Comparison of ENCODE assay signal across 16 mouse cellular contexts in genomic region chr1:63123823-63124450, GRCm38 (mm10). TPM values are rescaled to one million over a fixed set of nuclear protein-coding genes. Genes with fewer than 3 reads are reported as not detected.
DNase-seq lines count a peak whose midpoint lies in the region; ATAC-seq and TF ChIP-seq lines count a peak whose summit lies in the region.
"Had no signal": no experiment of that assay in that cellular context is flagged by ENCODE, and none has a peak within 500 bp of the region (broad histone marks: within the 10 kb centered on the region; RNA-seq: fewer than 3 reads in every experiment).

No protein-coding gene starts in this region.

- no peaks in the 10 kb centered on the region; the same call in 1 of the 2 replicates for H3K4me1 ChIP-seq in intestine, postnatal 0 days (replicated peaks; ENCODE audit: control insufficient read depth, insufficient read depth, low read length)
- peaks cover 16% of the 10 kb centered on the region for H3K4me1 ChIP-seq in kidney, embryonic 15.5 days
- H3K4me1 ChIP-seq in liver, embryonic 12.5 days = peaks cover 17% of the 10 kb centered on the region
- H3K4me1 ChIP-seq in stomach, embryonic 16.5 days (ENCODE audit: control insufficient read depth, insufficient read depth, low read length) = 0 out of 2 replicates have a peak, but pooled peaks cover under 1% of the 10 kb centered on the region
- H3K4me1 ChIP-seq in embryonic facial prominence, embryonic 10.5 days = no peaks in the 10 kb centered on the region
- H3K4me1 ChIP-seq: embryonic facial prominence, embryonic 15.5 days; forebrain, embryonic 15.5 days; hindbrain, embryonic 12.5 days; limb, embryonic 10.5 days; lung, embryonic 15.5 days had no signal

- H3K9me3 ChIP-seq in intestine, postnatal 0 days (ENCODE audit: control insufficient read depth) = no peaks in the 10 kb centered on the region
- no peaks in the 10 kb centered on the region for H3K9me3 ChIP-seq in kidney, embryonic 15.5 days (replicated peaks)
- no peaks in the 10 kb centered on the region for H3K9me3 ChIP-seq in liver, embryonic 12.5 days (replicated peaks)
- H3K9me3 ChIP-seq in stomach, embryonic 16.5 days (replicated peaks; ENCODE audit: control insufficient read depth, low read length) = no peaks in the 10 kb centered on the region
- peaks cover 3% of the 10 kb centered on the region; the same call in 1 of the 2 replicates for H3K9me3 ChIP-seq in embryonic facial prominence, embryonic 10.5 days
- H3K9me3 ChIP-seq: embryonic facial prominence, embryonic 15.5 days; forebrain, embryonic 15.5 days; hindbrain, embryonic 12.5 days; limb, embryonic 10.5 days; lung, embryonic 15.5 days had no signal

- ATAC-seq in intestine, postnatal 0 days = peak; percentile 60
- ATAC-seq in kidney, embryonic 15.5 days (replicated peaks; ENCODE audit: low FRiP score) = peak; percentile 79
- ATAC-seq in liver, embryonic 12.5 days = peak; percentile 53
- ATAC-seq in stomach, embryonic 16.5 days (ENCODE audit: insufficient read depth, low FRiP score) = peak; percentile 77; the same call in 1 of the 2 replicates
- ATAC-seq in inflammation-experienced regulatory T-cells, adult 6 months = no peak
- ATAC-seq: forebrain, embryonic 15.5 days had no signal

- TF ChIP-seq CTCF in intestine, postnatal 0 days (IDR thresholded peaks at IDR 0.05; ENCODE audit: low read depth) = no peak

- H3K4me2 ChIP-seq in intestine, postnatal 0 days (replicated peaks; ENCODE audit: low read depth) = 0 out of 2 replicates have a peak overlapping the region, but pooled peaks have one; percentile 21
- no peak overlapping the region for H3K4me2 ChIP-seq in kidney, embryonic 15.5 days
- H3K4me2 ChIP-seq in liver, embryonic 12.5 days = no peak overlapping the region
- H3K4me2 ChIP-seq in stomach, embryonic 16.5 days (ENCODE audit: low read depth, low read length) = no peak overlapping the region
- H3K4me2 ChIP-seq: embryonic facial prominence, embryonic 15.5 days; forebrain, embryonic 15.5 days; hindbrain, embryonic 12.5 days; lung, embryonic 15.5 days; neural tube, embryonic 13.5 days had no signal

- H3K9ac ChIP-seq in intestine, postnatal 0 days (ENCODE audit: low read depth, low read length) = no peak overlapping the region
- H3K9ac ChIP-seq in kidney, embryonic 15.5 days = no peak overlapping the region
- H3K9ac ChIP-seq in liver, embryonic 12.5 days = no peak overlapping the region
- no peak overlapping the region for H3K9ac ChIP-seq in stomach, embryonic 16.5 days (ENCODE audit: low read length)
- H3K9ac ChIP-seq: embryonic facial prominence, embryonic 15.5 days; forebrain, embryonic 15.5 days; hindbrain, embryonic 12.5 days; lung, embryonic 15.5 days; neural tube, embryonic 13.5 days had no signal

- H3K4me3 ChIP-seq in intestine, postnatal 0 days (ENCODE audit: low read depth, low read length) = no peak overlapping the region
- H3K4me3 ChIP-seq in kidney, embryonic 15.5 days (replicated peaks) = no peak overlapping the region
- H3K4me3 ChIP-seq in liver, embryonic 12.5 days = no peak overlapping the region
- H3K4me3 ChIP-seq in stomach, embryonic 16.5 days (replicated peaks; ENCODE audit: low read length) = no peak overlapping the region
- H3K4me3 ChIP-seq in embryonic facial prominence, embryonic 10.5 days = no peak overlapping the region
- H3K4me3 ChIP-seq: embryonic facial prominence, embryonic 15.5 days; forebrain, embryonic 15.5 days; heart, adult 2 months; hindbrain, embryonic 12.5 days; limb, embryonic 10.5 days; lung, embryonic 15.5 days; neural tube, embryonic 13.5 days had no signal

- no peak overlapping the region for H3K27ac ChIP-seq in intestine, postnatal 0 days (ENCODE audit: low read depth, low read length)
- H3K27ac ChIP-seq in kidney, embryonic 15.5 days = peak overlapping the region; percentile 74
- H3K27ac ChIP-seq in liver, embryonic 12.5 days = peak overlapping the region; percentile 58
- peak overlapping the region; percentile 17; the same call in 1 of the 2 replicates for H3K27ac ChIP-seq in stomach, embryonic 16.5 days (ENCODE audit: low read length)
- H3K27ac ChIP-seq in embryonic facial prominence, embryonic 10.5 days (replicated peaks) = no peak overlapping the region
- H3K27ac ChIP-seq: embryonic facial prominence, embryonic 15.5 days; forebrain, embryonic 15.5 days; heart, adult 2 months; hindbrain, embryonic 12.5 days; limb, embryonic 10.5 days; lung, embryonic 15.5 days; neural tube, embryonic 13.5 days had no signal

- H3K27me3 ChIP-seq in intestine, postnatal 0 days (replicated peaks; ENCODE audit: control insufficient read depth, insufficient read depth, low read length) = no peaks in the 10 kb centered on the region
- no peaks in the 10 kb centered on the region for H3K27me3 ChIP-seq in kidney, embryonic 15.5 days
- H3K27me3 ChIP-seq in liver, embryonic 12.5 days (replicated peaks) = no peaks in the 10 kb centered on the region
- H3K27me3 ChIP-seq in stomach, embryonic 16.5 days (ENCODE audit: control insufficient read depth, insufficient read depth, low read length) = no peaks in the 10 kb centered on the region
- H3K27me3 ChIP-seq in embryonic facial prominence, embryonic 10.5 days (replicated peaks; ENCODE audit: low read depth, poor library complexity, severe bottlenecking) = no peaks in the 10 kb centered on the region
- H3K27me3 ChIP-seq: embryonic facial prominence, embryonic 15.5 days; forebrain, embryonic 15.5 days; hindbrain, embryonic 12.5 days; lung, embryonic 15.5 days; neural tube, embryonic 13.5 days had no signal

- peaks cover 35% of the 10 kb centered on the region for H3K36me3 ChIP-seq in intestine, postnatal 0 days (ENCODE audit: control insufficient read depth, insufficient read depth)
- peaks cover 60% of the 10 kb centered on the region for H3K36me3 ChIP-seq in kidney, embryonic 15.5 days
- H3K36me3 ChIP-seq in liver, embryonic 12.5 days = peaks cover 75% of the 10 kb centered on the region
- peaks cover 27% of the 10 kb centered on the region for H3K36me3 ChIP-seq in stomach, embryonic 16.5 days (ENCODE audit: control insufficient read depth, insufficient read depth, low read length)
- H3K36me3 ChIP-seq in embryonic facial prominence, embryonic 10.5 days (replicated peaks) = peaks cover 71% of the 10 kb centered on the region

- no peak for DNase-seq in embryonic facial prominence, embryonic 10.5 days (ENCODE audit: low spot score)
- no peak for DNase-seq in cerebellum, adult 9-10 months
- DNase-seq: adrenal gland, adult 8-10 months; cerebellum, adult 11-12 months; heart, adult 2 months had no signal

- 39% methylated on average over 6 of the region's 6 CpGs for WGBS in intestine, postnatal 0 days
- 61% methylated on average over 6 of the region's 6 CpGs for WGBS in kidney, embryonic 15.5 days
- 70% methylated on average over 6 of the region's 6 CpGs for WGBS in liver, embryonic 12.5 days (ENCODE audit: insufficient replicate concordance)
- 56% methylated on average over 6 of the region's 6 CpGs for WGBS in stomach, embryonic 16.5 days
- 80% methylated on average over 6 of the region's 6 CpGs for WGBS in embryonic facial prominence, embryonic 10.5 days

RNA-seq across cellular contexts. Expression of gene Ino80d, which starts 9.5 kb away (rescaled TPM):
- 5.7 and 6.7 TPM in 2 replicates for polyA plus RNA-seq in intestine, postnatal 0 days (2015; fragmentation: Nextera tagmentation; extraction: Ambion mirVana)
- polyA plus RNA-seq in kidney, embryonic 15.5 days (2015; fragmentation: Nextera tagmentation; extraction: Ambion mirVana) = 12.1 and 12.9 TPM in 2 replicates
- polyA plus RNA-seq in liver, embryonic 12.5 days (2016; fragmentation: Nextera tagmentation; extraction: Ambion mirVana) = 7.1 and 7.2 TPM in 2 replicates
- 8.0 and 10.5 TPM in 2 replicates for polyA plus RNA-seq in stomach, embryonic 16.5 days (2015; fragmentation: Nextera tagmentation; extraction: Ambion mirVana)
- polyA plus RNA-seq in embryonic facial prominence, embryonic 10.5 days (2016; fragmentation: Nextera tagmentation; extraction: Ambion mirVana) = 9.7 and 10.4 TPM in 2 replicates
- 10 to 100 TPM; 17.3 to 27.5 (median 19.9) TPM for polyA plus RNA-seq in inflammation-experienced regulatory T-cells, adult 6 months (2017; shearing (Covaris generic))

RNA-seq across cellular contexts. Expression of gene Eef1b2, which starts 52.7 kb away (rescaled TPM):
- polyA plus RNA-seq in intestine, postnatal 0 days (2015; fragmentation: Nextera tagmentation; extraction: Ambion mirVana) = 316 and 324 TPM in 2 replicates
- 542 and 580 TPM in 2 replicates for polyA plus RNA-seq in kidney, embryonic 15.5 days (2015; fragmentation: Nextera tagmentation; extraction: Ambion mirVana)
- 388 and 395 TPM in 2 replicates for polyA plus RNA-seq in liver, embryonic 12.5 days (2016; fragmentation: Nextera tagmentation; extraction: Ambion mirVana)
- 464 and 508 TPM in 2 replicates for polyA plus RNA-seq in stomach, embryonic 16.5 days (2015; fragmentation: Nextera tagmentation; extraction: Ambion mirVana)
- 653 and 654 TPM in 2 replicates for polyA plus RNA-seq in embryonic facial prominence, embryonic 10.5 days (2016; fragmentation: Nextera tagmentation; extraction: Ambion mirVana)
- 1,000 to 10,000 TPM in 2 of 3 experiments, 100 to 1,000 TPM in 1; 826 to 1,123 (median 1,047) TPM for polyA plus RNA-seq in inflammation-experienced regulatory T-cells, adult 6 months (2017; shearing (Covaris generic))

RNA-seq across cellular contexts. Expression of gene Ndufs1, which starts 52.7 kb away (rescaled TPM):
- 124 and 129 TPM in 2 replicates for polyA plus RNA-seq in intestine, postnatal 0 days (2015; fragmentation: Nextera tagmentation; extraction: Ambion mirVana)
- 156 and 159 TPM in 2 replicates for polyA plus RNA-seq in kidney, embryonic 15.5 days (2015; fragmentation: Nextera tagmentation; extraction: Ambion mirVana)
- 133 and 137 TPM in 2 replicates for polyA plus RNA-seq in liver, embryonic 12.5 days (2016; fragmentation: Nextera tagmentation; extraction: Ambion mirVana)
- polyA plus RNA-seq in stomach, embryonic 16.5 days (2015; fragmentation: Nextera tagmentation; extraction: Ambion mirVana) = 132 and 137 TPM in 2 replicates
- polyA plus RNA-seq in embryonic facial prominence, embryonic 10.5 days (2016; fragmentation: Nextera tagmentation; extraction: Ambion mirVana) = 142 and 149 TPM in 2 replicates
- 100 to 1,000 TPM; 101 to 116 (median 108) TPM for polyA plus RNA-seq in inflammation-experienced regulatory T-cells, adult 6 months (2017; shearing (Covaris generic))

Comparison
In these comparisons a context has a peak if more than half of its experiments do, and no peak if none do; other contexts are left out.
1. H3K27ac ChIP-seq: peak in kidney, embryonic 15.5 days (single experiment), liver, embryonic 12.5 days (single experiment) and stomach, embryonic 16.5 days (single experiment); none in intestine, postnatal 0 days (single experiment) and embryonic facial prominence, embryonic 10.5 days (single experiment).